Mouse (Mus musculus) thymus, adult 2 months (tissue): ENCODE data around the gene Pacrg.

ENCODE experiments used
- CTCF ChIP-seq: fragments of 200-500 bp; IDR thresholded peaks from 2 replicates; pipeline ENCODE4 v1.5.1; 2012; ENCODE audit warnings: mild to moderate bottlenecking, control low read depth, low read length, moderate library complexity, borderline replicate concordance; ENCODE audit not compliant: control insufficient read depth, poor library complexity, insufficient read depth; ENCODE audit errors: extremely low read depth
- POLR2A ChIP-seq: fragments of 200-500 bp; IDR thresholded peaks from 2 replicates; pipeline ENCODE4 v1.6.1; 2012; ENCODE audit warnings: mild to moderate bottlenecking, low read length, control low read depth, moderate library complexity; ENCODE audit not compliant: control insufficient read depth, poor library complexity, insufficient read depth; ENCODE audit errors: extremely low read depth

DNA sequence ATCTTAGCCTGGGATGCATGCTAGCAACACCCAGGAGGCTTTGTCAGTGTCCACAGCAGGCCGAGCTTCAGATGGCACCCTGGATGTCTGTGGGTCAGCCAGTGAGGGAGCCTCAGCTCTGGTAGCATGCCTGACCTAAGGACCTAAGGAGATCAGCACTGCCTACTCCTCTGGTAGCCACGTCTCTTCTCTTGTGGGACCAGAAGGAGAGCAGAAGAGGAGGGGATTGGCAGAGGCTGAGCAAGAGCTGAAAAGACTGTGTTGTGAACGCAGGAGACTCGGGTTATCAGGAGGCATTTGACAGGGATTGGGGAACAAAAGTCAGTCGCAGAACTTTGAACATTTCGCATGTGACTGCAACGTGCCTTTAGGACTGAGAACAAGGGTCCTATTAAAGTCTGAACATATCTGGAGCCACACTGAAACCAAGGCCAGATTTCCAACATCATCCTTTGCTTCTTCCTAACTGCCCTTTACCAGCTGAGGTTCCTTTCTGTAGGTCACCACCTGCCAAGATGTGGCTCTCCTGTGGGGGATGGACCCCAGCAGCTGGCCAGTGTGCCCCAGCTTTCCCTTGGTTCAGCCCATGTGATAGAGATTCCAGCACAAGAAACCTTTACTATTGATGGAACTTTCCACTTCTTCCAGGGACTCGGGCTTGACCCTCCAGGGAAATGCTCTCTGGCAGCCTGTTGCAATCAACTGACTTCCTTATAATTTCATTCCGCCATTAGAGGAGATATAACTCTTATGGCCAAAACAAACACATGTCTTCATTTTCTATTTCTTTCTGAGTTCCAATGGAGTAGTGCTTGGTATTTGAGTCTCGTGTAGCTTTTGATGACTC is 329.0 kb downstream of the Pacrg start:
- TF ChIP-seq POLR2A (no peak), CTCF (no peak)
